Mouse (Mus musculus) stomach, postnatal 0 days (tissue): ENCODE data around the gene Plekha8.

Experiments
- CTCF ChIP-seq: IDR thresholded peaks from 2 replicates; pipeline ENCODE4 v1.5.1; 2016; ENCODE audit warnings: antibody characterized with exemption, low read depth, mild to moderate bottlenecking, moderate library complexity
- EP300 ChIP-seq: optimal IDR thresholded peaks from 2 replicates; pipeline ENCODE3; 2016; ENCODE audit warnings: antibody characterized with exemption

GRCm38 (mm10) chr6:54550801-54551323 lies 44.0 kb upstream of the Plekha8 start:
- no peak for TF ChIP-seq EP300
- no peak for TF ChIP-seq CTCF
